Mouse (Mus musculus): ENCODE measurements around the gene Icam4. TPM values are rescaled to one million over a fixed set of nuclear protein-coding genes. Genes with fewer than 3 reads are reported as not detected.

The Icam4 gene
- polyA plus RNA-seq, 1 experiment from 2014 or later = not detected

GRCm38 (mm10) chr9:21074173-21074572, 45.0 kb downstream of the Icam4 start:
- Histone ChIP-seq H3K36me3 (ENCODE audit: inconsistent target) (peaks cover 35% of the 10 kb centered on the region), H3K4me3 (ENCODE audit: inconsistent target) (peak overlapping the region; percentile 84; the same call in 1 of the 2 replicates), H3K79me2 (ENCODE audit: inconsistent target) (peaks cover 30% of the 10 kb centered on the region), H3K27ac (no peak overlapping the region; the same call in 1 of the 2 replicates)
- 50% methylated on average over 1 of the region's 1 CpGs for WGBS (ENCODE audit: missing documents)

DNA sequence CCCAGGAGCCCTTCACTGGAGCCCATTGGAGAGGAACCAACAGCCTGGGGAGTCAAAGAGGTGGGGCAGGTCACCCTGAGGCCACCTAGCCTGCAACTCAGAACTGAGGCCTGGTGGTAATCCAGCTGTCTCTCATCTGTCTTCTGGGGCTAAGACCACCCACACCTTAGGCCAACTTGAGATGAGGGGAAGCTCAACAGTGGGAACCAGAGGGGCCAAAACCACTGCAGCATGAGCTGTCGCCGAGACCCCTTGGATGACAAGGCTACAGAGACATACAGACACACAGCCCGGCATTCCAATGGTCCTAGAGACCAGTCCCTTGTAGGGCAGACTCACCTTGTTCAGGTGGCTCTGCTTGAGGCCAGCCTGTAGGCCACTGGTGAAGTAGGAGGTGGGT, 46.5 kb downstream of the Icam4 start:
- Histone ChIP-seq H3K4me3 (ENCODE audit: inconsistent target) (no peak overlapping the region), H3K36me3 (ENCODE audit: inconsistent target) (peaks cover 50% of the 10 kb centered on the region), H3K79me2 (ENCODE audit: inconsistent target) (peaks cover 24% of the 10 kb centered on the region), H3K27ac (no peak overlapping the region)
- 95% methylated on average over 3 of the region's 3 CpGs for WGBS (ENCODE audit: missing documents)

Other genes with a start within 250 kb of the Icam4 start
- gene Col5a3, start 214.3 kb upstream of the Icam4 start, polyA plus RNA-seq (2018) = not detected in 3 replicates
- gene Rdh8, start 210.9 kb upstream of the Icam4 start, polyA plus RNA-seq (2018) = not detected in 3 replicates
- gene A230050P20Rik, start 160.7 kb upstream of the Icam4 start, polyA plus RNA-seq (2018) = 9.0 to 17.6 TPM (median 12.0 TPM) in 3 replicates
- 0.46 to 2.3 TPM (median 1.8 TPM) in 3 replicates for gene Angptl6, start 149.6 kb upstream of the Icam4 start, polyA plus RNA-seq (2018)
- gene Ppan, start 141.2 kb upstream of the Icam4 start, polyA plus RNA-seq (2018) = 9.3 to 35.0 TPM (median 13.9 TPM) in 3 replicates
- gene Eif3g, start 130.8 kb upstream of the Icam4 start, polyA plus RNA-seq (2018) = 76.8 to 138 TPM (median 100 TPM) in 3 replicates
- gene Dnmt1, start 69.5 kb upstream of the Icam4 start, polyA plus RNA-seq (2018) = 37.5 to 90.6 TPM (median 56.1 TPM) in 3 replicates
- gene S1pr2, start 52.6 kb upstream of the Icam4 start, polyA plus RNA-seq (2018) = 16.4 to 43.0 TPM (median 32.4 TPM) in 3 replicates
- gene Mrpl4, start 26.6 kb upstream of the Icam4 start, polyA plus RNA-seq (2018) = 27.9 to 56.9 TPM (median 50.5 TPM) in 3 replicates
- gene Icam1, start 13.4 kb upstream of the Icam4 start, polyA plus RNA-seq (2018) = 35.3 to 116 TPM (median 39.2 TPM) in 3 replicates
- 0.04 to 0.12 TPM (median 0.09 TPM) in 3 replicates for gene Icam5, start 2.7 kb downstream of the Icam4 start, polyA plus RNA-seq (2018)
- gene Zglp1, start 37.7 kb downstream of the Icam4 start, polyA plus RNA-seq (2018) = not detected in 3 replicates
- 0.22 TPM in 1 of 3 replicates, not detected in the others for gene Gm49373, start 43.7 kb downstream of the Icam4 start, polyA plus RNA-seq (2018)
- 22.6 to 65.1 TPM (median 36.6 TPM) in 3 replicates for gene Fdx1l, start 44.2 kb downstream of the Icam4 start, polyA plus RNA-seq (2018)
- gene Gm38431, start 62.6 kb downstream of the Icam4 start, polyA plus RNA-seq (2018) = 0.88 to 8.1 TPM (median 2.0 TPM) in 3 replicates
- 24.3 to 37.8 TPM (median 28.2 TPM) in 3 replicates for gene Raver1, start 62.6 kb downstream of the Icam4 start, polyA plus RNA-seq (2018)
- gene Tyk2, start 101.9 kb downstream of the Icam4 start, polyA plus RNA-seq (2018) = 22.8 to 47.7 TPM (median 23.6 TPM) in 3 replicates
- 166 to 206 TPM (median 199 TPM) in 3 replicates for gene Cdc37, start 120.6 kb downstream of the Icam4 start, polyA plus RNA-seq (2018)
- gene Pde4a, start 136.3 kb downstream of the Icam4 start, polyA plus RNA-seq (2018) = 6.5 to 7.1 TPM (median 6.8 TPM) in 3 replicates
- 27.5 to 46.5 TPM (median 35.7 TPM) in 3 replicates for gene Keap1, start 210.0 kb downstream of the Icam4 start, polyA plus RNA-seq (2018)
- gene S1pr5, start 219.1 kb downstream of the Icam4 start, polyA plus RNA-seq (2018) = not detected in 3 replicates
- 4.0 to 14.4 TPM (median 12.6 TPM) in 3 replicates for gene Atg4d, start 235.9 kb downstream of the Icam4 start, polyA plus RNA-seq (2018)